Comparison of ENCODE assay signal across 11 mouse cellular contexts in the genomic region with DNA sequence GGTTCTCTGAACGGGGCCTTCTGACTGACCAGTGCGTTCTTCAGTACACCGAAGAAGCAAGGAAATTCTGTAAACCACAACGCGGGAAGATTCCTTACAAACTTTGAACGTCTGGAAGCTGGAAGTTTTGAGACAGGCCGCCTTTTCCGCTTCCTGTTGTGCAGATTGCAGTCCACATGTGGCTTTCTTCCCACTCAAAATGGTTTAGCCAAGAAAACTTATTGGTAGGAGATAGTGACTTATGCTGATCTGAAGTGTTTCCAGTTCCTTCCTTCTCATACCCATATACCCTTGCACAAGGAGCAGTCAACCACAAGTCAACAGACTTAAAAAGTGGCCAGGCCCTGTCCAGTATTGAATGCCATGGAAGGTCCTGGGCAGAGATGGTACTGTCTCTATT. TPM values are rescaled to one million over a fixed set of nuclear protein-coding genes. Genes with fewer than 3 reads are reported as not detected.
DNase-seq lines count a peak whose midpoint lies in the region; ATAC-seq and TF ChIP-seq lines count a peak whose summit lies in the region.
"Had no signal": no experiment of that assay in that cellular context is flagged by ENCODE, and none has a peak within 500 bp of the region (broad histone marks: within the 10 kb centered on the region; RNA-seq: fewer than 3 reads in every experiment).

No protein-coding gene starts in this region.

- H3K4me2 ChIP-seq in kidney, embryonic 15.5 days: peak overlapping the region; percentile 89
- peak overlapping the region; percentile 79 for H3K4me2 ChIP-seq in embryonic facial prominence, embryonic 11.5 days (ENCODE audit: low read depth, low read length)
- H3K4me2 ChIP-seq in intestine, embryonic 15.5 days (replicated peaks): peak overlapping the region; percentile 92
- H3K4me2 ChIP-seq in myocyte (ENCODE audit: low read depth): peak overlapping the region; percentile 98

- no peak for DNase-seq in kidney, adult 2 months
- DNase-seq in embryonic facial prominence, embryonic 11.5 days (ENCODE audit: low spot score): no peak
- DNase-seq in cerebellum, postnatal 14 days: no peak
- DNase-seq in spleen, postnatal 10 days (ENCODE audit: low spot score in 2 of 2): no peak
- no peak for DNase-seq in adrenal gland, adult (ENCODE audit: inconsistent age in 2 of 2, low spot score in 1 of 2)
- DNase-seq: embryo, embryonic 11 days; lung, adult 2 months had no signal

- TF ChIP-seq CTCF in kidney, adult 2 months (conservative IDR thresholded peaks at IDR 0.05; ENCODE audit: insufficient read depth, insufficient read length, low read depth, low read length): no peak

- peaks cover 22% of the 10 kb centered on the region for H3K36me3 ChIP-seq in kidney, embryonic 15.5 days
- 0 out of 2 replicates have a peak, but pooled peaks cover 1% of the 10 kb centered on the region for H3K36me3 ChIP-seq in kidney, adult 2 months (ENCODE audit: control insufficient read depth, insufficient read depth, low read length)
- H3K36me3 ChIP-seq in embryonic facial prominence, embryonic 11.5 days (replicated peaks; ENCODE audit: control insufficient read depth, insufficient read depth, low read depth, low read length): peaks cover 2% of the 10 kb centered on the region; the same call in 1 of the 2 replicates
- peaks cover 6% of the 10 kb centered on the region; the same call in 1 of the 2 replicates for H3K36me3 ChIP-seq in intestine, embryonic 15.5 days
- H3K36me3 ChIP-seq in myocyte (ENCODE audit: control insufficient read depth, insufficient read depth): peaks cover 1% of the 10 kb centered on the region

- H3K9me3 ChIP-seq in kidney, embryonic 15.5 days (replicated peaks): no peaks in the 10 kb centered on the region
- no peaks in the 10 kb centered on the region for H3K9me3 ChIP-seq in embryonic facial prominence, embryonic 11.5 days (replicated peaks; ENCODE audit: control insufficient read depth, low read length)
- H3K9me3 ChIP-seq in intestine, embryonic 15.5 days: no peaks in the 10 kb centered on the region

- no peak for TF ChIP-seq POLR2A in kidney, adult 2 months (IDR thresholded peaks at IDR 0.05; ENCODE audit: low read depth, low read length)
- TF ChIP-seq POLR2A in myocyte (IDR thresholded peaks at IDR 0.05; ENCODE audit: insufficient read length, low read depth): no peak

- peak overlapping the region; percentile 80 for H3K9ac ChIP-seq in kidney, embryonic 15.5 days
- H3K9ac ChIP-seq in embryonic facial prominence, embryonic 11.5 days (replicated peaks; ENCODE audit: low read length): no peak overlapping the region
- 0 out of 2 replicates have a peak overlapping the region, but pooled peaks have one; percentile 80 for H3K9ac ChIP-seq in intestine, embryonic 15.5 days

- H3K27ac ChIP-seq in kidney, embryonic 15.5 days: no peak overlapping the region
- H3K27ac ChIP-seq in kidney, adult 2 months (ENCODE audit: insufficient read depth, low read depth, low read length): no peak overlapping the region
- no peak overlapping the region for H3K27ac ChIP-seq in embryonic facial prominence, embryonic 11.5 days (replicated peaks; ENCODE audit: low read depth, low read length)
- no peak overlapping the region for H3K27ac ChIP-seq in intestine, embryonic 15.5 days

- H3ac ChIP-seq in myocyte (ENCODE audit: control insufficient read depth, insufficient read length): no peak overlapping the region

- no peaks in the 10 kb centered on the region for H3K27me3 ChIP-seq in kidney, embryonic 15.5 days
- H3K27me3 ChIP-seq in kidney, adult 2 months (replicated peaks; ENCODE audit: control insufficient read depth, insufficient read depth, low read length): no peaks in the 10 kb centered on the region
- no peaks in the 10 kb centered on the region for H3K27me3 ChIP-seq in embryonic facial prominence, embryonic 11.5 days (ENCODE audit: control insufficient read depth, insufficient read depth, low read length)
- H3K27me3 ChIP-seq in intestine, embryonic 15.5 days (replicated peaks): no peaks in the 10 kb centered on the region
- no peaks in the 10 kb centered on the region for H3K27me3 ChIP-seq in myocyte (ENCODE audit: control insufficient read depth, insufficient read depth, insufficient read length)
- H3K27me3 ChIP-seq: Patski had no signal

- H3K4me1 ChIP-seq in kidney, embryonic 15.5 days: peaks cover 27% of the 10 kb centered on the region
- H3K4me1 ChIP-seq in kidney, adult 2 months (ENCODE audit: control insufficient read depth, insufficient read depth, low read length): peaks cover 18% of the 10 kb centered on the region
- no peaks in the 10 kb centered on the region for H3K4me1 ChIP-seq in embryonic facial prominence, embryonic 11.5 days (ENCODE audit: control insufficient read depth, insufficient read depth, low read length)
- H3K4me1 ChIP-seq in intestine, embryonic 15.5 days (replicated peaks): peaks cover 27% of the 10 kb centered on the region

- WGBS in kidney, embryonic 15.5 days: 65% methylated on average over 8 of the region's 8 CpGs
- WGBS in kidney, adult 2 months: 42% methylated on average over 8 of the region's 8 CpGs
- 65% methylated on average over 8 of the region's 8 CpGs for WGBS in embryonic facial prominence, embryonic 11.5 days
- 57% methylated on average over 8 of the region's 8 CpGs for WGBS in intestine, embryonic 15.5 days

- peak overlapping the region; percentile 98 for H3K4me3 ChIP-seq in kidney, embryonic 15.5 days (replicated peaks)
- H3K4me3 ChIP-seq in kidney, adult 2 months (ENCODE audit: insufficient read depth, low read depth, low read length): no peak overlapping the region
- peak overlapping the region; percentile 74 for H3K4me3 ChIP-seq in embryonic facial prominence, embryonic 11.5 days (ENCODE audit: low read depth, low read length)
- H3K4me3 ChIP-seq in intestine, embryonic 15.5 days (replicated peaks): peak overlapping the region; percentile 84
- peak overlapping the region; percentile 66 for H3K4me3 ChIP-seq in myocyte

- H3K79me2 ChIP-seq in myocyte (ENCODE audit: control insufficient read depth, insufficient read depth): peaks cover 27% of the 10 kb centered on the region

- no peak for ATAC-seq in kidney, embryonic 15.5 days (replicated peaks; ENCODE audit: low FRiP score)
- no peak for ATAC-seq in embryonic facial prominence, embryonic 11.5 days (replicated peaks; ENCODE audit: insufficient number of reproducible peaks, low FRiP score, low TSS enrichment, low read depth)
- no peak for ATAC-seq in intestine, embryonic 15.5 days

TF ChIP-seq in myocyte, 11 proteins besides CTCF, POLR2A, EP300 and RAD21:
- no peak for TF ChIP-seq MYOD1 (IDR thresholded peaks at IDR 0.05; ENCODE audit: control insufficient read depth in 1 of 3, insufficient read length in 2 of 3, low read depth in 2 of 3)
- no peak for TF ChIP-seq TCF12 (IDR thresholded peaks at IDR 0.05; ENCODE audit: insufficient read depth, poor library complexity, severe bottlenecking)
- no peak for TF ChIP-seq USF1 (IDR thresholded peaks at IDR 0.05; ENCODE audit: low read depth)
- no peak for TF ChIP-seq MAX (IDR thresholded peaks at IDR 0.05; ENCODE audit: low read depth)
- no peak for TF ChIP-seq E2F4 (IDR thresholded peaks at IDR 0.05; ENCODE audit: insufficient read depth)
- no peak for TF ChIP-seq POLR2AphosphoS2 (IDR thresholded peaks at IDR 0.05; ENCODE audit: insufficient read length, low read depth)
- TF ChIP-seq MYOG (IDR thresholded peaks at IDR 0.05; ENCODE audit: control insufficient read depth in 1 of 3, insufficient read depth in 1 of 3, insufficient read length in 2 of 3, low read depth in 2 of 3): no peak
- TF ChIP-seq TCF3 (IDR thresholded peaks at IDR 0.05; ENCODE audit: insufficient read length, low read depth): no peak
- TF ChIP-seq CEBPB (IDR thresholded peaks at IDR 0.05; ENCODE audit: insufficient read depth, poor library complexity, severe bottlenecking): no peak

RNA-seq across cellular contexts. Expression of gene Ptges3l, which starts 1.0 kb away (rescaled TPM):
- 12.3 and 12.6 TPM in 2 replicates for polyA plus RNA-seq in kidney, embryonic 15.5 days (2015; fragmentation: Nextera tagmentation; extraction: Ambion mirVana)
- 4.6 and 6.0 TPM in 2 replicates for polyA plus RNA-seq in kidney, adult 2 months (2012; rRNA removed)
- 3.5 and 3.9 TPM in 2 replicates for polyA plus RNA-seq in embryonic facial prominence, embryonic 11.5 days (2014; fragmentation: Nextera tagmentation; extraction: Ambion mirVana)
- 11.7 TPM in 2 replicates for polyA plus RNA-seq in intestine, embryonic 15.5 days (2015; fragmentation: Nextera tagmentation; extraction: Ambion mirVana)
- polyA plus RNA-seq in myocyte (2012; fragmentation: generic; extraction: Trizol): 58.8 TPM

RNA-seq across cellular contexts. Expression of gene Rundc1, which starts 1.3 kb away (rescaled TPM):
- polyA plus RNA-seq in kidney, embryonic 15.5 days (2015; fragmentation: Nextera tagmentation; extraction: Ambion mirVana): 20.4 and 21.7 TPM in 2 replicates
- polyA plus RNA-seq in kidney, adult 2 months (2012; rRNA removed): 24.7 and 27.6 TPM in 2 replicates
- polyA plus RNA-seq in embryonic facial prominence, embryonic 11.5 days (2014; fragmentation: Nextera tagmentation; extraction: Ambion mirVana): 10.4 and 11.8 TPM in 2 replicates
- 16.9 and 17.3 TPM in 2 replicates for polyA plus RNA-seq in intestine, embryonic 15.5 days (2015; fragmentation: Nextera tagmentation; extraction: Ambion mirVana)
- polyA plus RNA-seq in myocyte (2012; fragmentation: generic; extraction: Trizol): 13.6 TPM

RNA-seq across cellular contexts. Expression of gene Gm27029, which starts 1.6 kb away (rescaled TPM):
- polyA plus RNA-seq in kidney, embryonic 15.5 days (2015; fragmentation: Nextera tagmentation; extraction: Ambion mirVana): 10.0 and 10.3 TPM in 2 replicates
- polyA plus RNA-seq in kidney, adult 2 months (2012; rRNA removed): 0.92 and 1.6 TPM in 2 replicates
- 10.1 and 12.8 TPM in 2 replicates for polyA plus RNA-seq in embryonic facial prominence, embryonic 11.5 days (2014; fragmentation: Nextera tagmentation; extraction: Ambion mirVana)
- 7.3 and 10.6 TPM in 2 replicates for polyA plus RNA-seq in intestine, embryonic 15.5 days (2015; fragmentation: Nextera tagmentation; extraction: Ambion mirVana)
- polyA plus RNA-seq in myocyte (2012; fragmentation: generic; extraction: Trizol): 3.8 TPM

RNA-seq across cellular contexts. Expression of gene Aarsd1, which starts 8.8 kb away (rescaled TPM):
- 83.0 and 87.2 TPM in 2 replicates for polyA plus RNA-seq in kidney, embryonic 15.5 days (2015; fragmentation: Nextera tagmentation; extraction: Ambion mirVana)
- 26.3 and 29.2 TPM in 2 replicates for polyA plus RNA-seq in kidney, adult 2 months (2012; rRNA removed)
- polyA plus RNA-seq in embryonic facial prominence, embryonic 11.5 days (2014; fragmentation: Nextera tagmentation; extraction: Ambion mirVana): 89.6 and 90.9 TPM in 2 replicates
- 60.1 and 63.3 TPM in 2 replicates for polyA plus RNA-seq in intestine, embryonic 15.5 days (2015; fragmentation: Nextera tagmentation; extraction: Ambion mirVana)
- 31.2 TPM for polyA plus RNA-seq in myocyte (2012; fragmentation: generic; extraction: Trizol)

RNA-seq across cellular contexts. Expression of gene Rpl27, which starts 15.9 kb away (rescaled TPM):
- polyA plus RNA-seq in kidney, embryonic 15.5 days (2015; fragmentation: Nextera tagmentation; extraction: Ambion mirVana): 369 and 421 TPM in 2 replicates
- 408 and 409 TPM in 2 replicates for polyA plus RNA-seq in kidney, adult 2 months (2012; rRNA removed)
- 432 and 435 TPM in 2 replicates for polyA plus RNA-seq in embryonic facial prominence, embryonic 11.5 days (2014; fragmentation: Nextera tagmentation; extraction: Ambion mirVana)
- 322 and 353 TPM in 2 replicates for polyA plus RNA-seq in intestine, embryonic 15.5 days (2015; fragmentation: Nextera tagmentation; extraction: Ambion mirVana)
- 2,022 TPM for polyA plus RNA-seq in myocyte (2012; fragmentation: generic; extraction: Trizol)
